Mouse (Mus musculus) heart, adult 9 months (tissue): Measurements from ENCODE around the gene Gucy2c.
"Not testable (repeated sequence)": the region's sequence is repeated elsewhere in the genome, so short reads cannot be mapped to it uniquely, and the experiment has no call there.

Experiments
- DNase-seq, 2 experiments: peaks; one replicate each; pipeline ENCODE4 v3.0.0; 2022; ENCODE audit warnings: low spot score in 2 of 2

Gucy2c gene

GRCm38 (mm10) chr6:136803739-136804633 lies 22.4 kb upstream of the Gucy2c start, which contains the start of gene Hist4h4:
Gene Hist4h4, minus strand, starts transcription at chr6:136804415.
- DNase-seq = peak; percentile 93 to 97

- no peak for DNase-seq
Observed at GRCm38 (mm10) chr6:136803093-136803738, 21.7 kb upstream of the Gucy2c start.

GRCm38 (mm10) chr6:136801274-136801673 lies 19.7 kb upstream of the Gucy2c start:
- no peak for DNase-seq

DNA sequence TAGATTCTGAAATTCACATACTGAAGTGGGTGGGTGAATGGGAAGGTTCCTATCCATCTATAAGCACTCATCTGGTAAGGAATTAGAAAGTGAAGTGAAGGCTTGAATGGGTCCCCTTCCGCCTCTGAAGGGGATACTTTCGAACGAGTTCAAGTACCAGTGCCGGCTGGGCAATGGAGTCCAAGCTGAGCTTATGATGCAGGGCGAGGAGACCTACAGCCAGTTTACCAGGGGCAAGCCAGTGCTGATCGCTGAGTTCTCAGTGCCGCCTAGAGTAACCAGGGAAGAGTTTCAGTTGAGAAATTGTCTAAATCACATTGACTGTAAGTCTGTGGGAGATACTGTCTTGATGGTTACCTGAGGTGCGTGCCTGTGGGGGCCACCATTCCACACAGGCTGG lies 19.1 kb upstream of the Gucy2c start:
- no peak for DNase-seq

DNA sequence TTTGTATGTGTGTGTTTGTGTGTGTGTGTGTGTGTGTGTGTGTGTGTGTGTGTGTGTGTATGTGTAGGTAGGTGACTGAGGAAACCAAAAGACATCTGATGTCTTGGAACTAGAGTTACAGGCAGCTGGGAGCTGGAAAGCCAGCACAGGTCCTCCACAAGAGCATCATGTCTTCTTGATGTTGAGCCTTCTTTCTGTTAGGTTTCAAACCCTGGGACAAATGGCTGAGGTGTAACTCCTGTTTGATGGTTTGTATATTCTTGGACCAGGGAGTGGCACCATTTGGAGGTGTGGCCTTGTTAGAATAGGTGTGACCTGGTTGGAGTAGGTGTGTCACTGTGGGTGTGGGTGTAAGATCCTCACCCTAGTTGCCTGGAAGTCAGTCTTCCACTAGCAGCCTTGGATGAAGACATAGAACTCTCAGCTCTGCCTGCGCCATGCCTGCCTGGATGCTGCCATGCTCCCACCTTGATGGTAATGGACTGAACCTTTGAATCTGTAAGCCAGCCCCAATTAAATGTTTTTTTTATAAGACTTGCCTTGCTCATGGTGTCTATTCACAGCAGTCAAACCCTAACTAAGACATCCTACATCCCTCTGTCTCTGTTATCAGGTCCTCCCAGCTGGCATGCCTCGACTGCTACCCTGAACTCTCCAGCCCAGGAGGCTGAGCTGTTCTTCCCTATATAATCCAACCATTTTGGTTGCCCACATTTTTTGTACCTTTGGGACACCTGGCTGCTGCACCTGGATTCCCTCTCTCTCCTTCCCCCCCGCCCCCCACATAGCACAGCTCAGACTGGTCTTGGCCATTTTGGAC lies 16.5 kb upstream of the Gucy2c start:
- not testable (repeated sequence) for DNase-seq

- DNase-seq = no peak
Observed at GRCm38 (mm10) chr6:136795850-136796249, 14.3 kb upstream of the Gucy2c start.

DNA sequence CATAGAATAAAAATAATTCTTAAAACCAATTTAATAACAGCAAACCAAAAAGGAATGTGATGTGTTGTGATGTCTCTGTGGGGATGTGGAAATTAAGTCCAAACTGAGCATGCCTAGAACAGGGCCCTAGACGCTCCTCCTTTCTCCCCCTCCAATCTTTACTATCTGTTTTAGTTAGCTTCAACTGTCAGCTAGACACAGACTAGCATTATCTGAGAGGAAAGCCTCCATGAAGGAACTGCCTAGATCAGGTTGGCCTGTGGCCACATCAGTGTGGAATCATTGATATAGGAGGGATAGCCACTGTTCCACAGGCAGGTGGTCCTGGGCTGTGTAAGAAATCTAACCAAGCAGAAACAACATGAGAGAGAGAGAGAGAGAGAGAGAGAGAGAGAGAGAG lies 13.5 kb upstream of the Gucy2c start:
- no peak for DNase-seq

GRCm38 (mm10) chr6:136793831-136794525 lies 12.4 kb upstream of the Gucy2c start:
- DNase-seq = no peak

GRCm38 (mm10) chr6:136792884-136793758 lies 11.6 kb upstream of the Gucy2c start:
- DNase-seq = no peak

- DNase-seq = peak; percentile 81 to 86
Observed at GRCm38 (mm10) chr6:136789391-136789971, 7.9 kb upstream of the Gucy2c start.

- no peak for DNase-seq
Observed at GRCm38 (mm10) chr6:136782761-136783160, 1.2 kb upstream of the Gucy2c start.

- DNase-seq = no peak
Observed at GRCm38 (mm10) chr6:136782146-136782545, 581 bp upstream of the Gucy2c start.

DNA sequence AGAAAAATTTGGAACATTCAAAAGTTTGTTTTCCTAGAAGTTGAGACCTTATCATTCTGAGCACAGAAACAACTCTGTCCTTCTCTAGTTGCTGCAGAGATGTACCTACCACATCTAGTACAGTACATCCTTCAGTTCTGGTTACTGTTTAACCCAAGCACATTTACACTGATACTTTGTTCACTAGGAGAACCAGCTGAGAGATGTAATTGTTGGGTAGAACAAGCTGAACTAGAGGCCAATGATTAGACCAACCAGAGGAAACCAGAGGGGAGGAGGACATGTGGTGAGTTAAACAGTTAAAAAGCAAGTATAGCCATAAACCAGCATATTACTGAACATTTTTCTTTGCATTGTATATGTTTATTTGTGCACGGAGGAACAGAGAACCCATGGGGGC lies 5.2 kb downstream of the Gucy2c start:
- no peak for DNase-seq

GRCm38 (mm10) chr6:136769859-136770258 lies 11.7 kb downstream of the Gucy2c start:
- no peak for DNase-seq

- no peak for DNase-seq
Observed at GRCm38 (mm10) chr6:136769143-136769542, 12.4 kb downstream of the Gucy2c start.

GRCm38 (mm10) chr6:136763912-136764311 lies 17.7 kb downstream of the Gucy2c start:
- no peak for DNase-seq

DNA sequence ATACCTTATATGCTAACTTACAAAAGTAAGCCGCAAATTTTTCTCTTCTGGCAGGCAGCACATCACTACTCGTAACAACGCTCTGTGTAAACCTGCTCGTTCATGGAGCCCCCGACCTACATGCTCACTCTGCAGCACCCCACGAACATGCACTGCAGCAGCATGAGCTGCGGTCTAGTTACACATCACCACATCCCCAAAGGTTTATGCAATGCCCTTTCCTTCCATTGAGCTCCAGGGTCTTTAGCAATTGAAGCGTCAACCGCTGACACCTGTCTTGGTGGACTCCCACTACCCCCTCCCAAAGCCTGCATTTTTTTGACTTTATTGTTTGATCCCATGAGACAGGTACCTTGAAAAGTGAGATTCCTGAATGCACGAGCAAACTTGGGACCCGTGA lies 31.0 kb downstream of the Gucy2c start:
- DNase-seq = no peak

DNA sequence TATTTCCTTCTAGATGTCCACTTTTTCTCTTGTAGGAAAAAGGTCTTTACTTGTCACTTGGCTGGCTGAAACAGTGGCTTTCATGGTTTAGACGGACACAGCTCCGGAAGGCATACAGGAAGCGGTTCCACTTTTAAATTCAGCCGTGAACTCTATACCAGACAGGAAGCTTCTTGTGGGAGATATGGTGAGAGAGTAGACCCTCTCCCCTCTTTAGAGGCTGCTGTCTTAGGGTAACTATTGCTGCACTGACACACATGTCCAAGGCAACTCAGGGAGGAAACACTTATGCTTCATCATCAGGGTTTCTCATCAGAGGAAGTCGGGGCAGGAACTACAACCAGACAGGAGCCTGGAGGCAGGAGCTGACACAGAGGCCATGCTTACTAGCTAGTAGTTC lies 36.0 kb downstream of the Gucy2c start:
- DNase-seq = no peak

DNA sequence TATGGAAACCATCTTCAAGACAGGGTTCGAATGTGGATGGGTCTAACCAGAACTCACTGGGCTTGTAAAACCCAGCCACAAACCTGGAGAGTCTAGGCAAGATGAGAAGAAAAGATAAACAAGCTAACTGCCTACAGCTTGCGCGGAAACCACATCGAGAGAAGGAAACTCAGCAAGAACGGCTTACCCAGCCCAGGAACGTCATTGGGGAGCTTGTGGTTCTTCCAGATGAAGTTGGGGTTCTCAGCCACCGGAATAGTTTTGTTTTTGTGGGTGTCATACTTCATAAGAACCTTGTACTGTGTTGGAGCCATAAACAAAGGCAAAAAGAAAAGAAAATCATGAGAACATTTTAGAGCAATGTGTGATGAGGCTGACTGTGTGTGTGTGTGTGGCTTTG lies 37.8 kb downstream of the Gucy2c start:
- DNase-seq = no peak
